Mouse (Mus musculus): Measurements from ENCODE around the gene Cntrob.
"Not testable (repeated sequence)": the region's sequence is repeated elsewhere in the genome, so short reads cannot be mapped to it uniquely, and the experiment has no call there.

Gene Cntrob

DNA sequence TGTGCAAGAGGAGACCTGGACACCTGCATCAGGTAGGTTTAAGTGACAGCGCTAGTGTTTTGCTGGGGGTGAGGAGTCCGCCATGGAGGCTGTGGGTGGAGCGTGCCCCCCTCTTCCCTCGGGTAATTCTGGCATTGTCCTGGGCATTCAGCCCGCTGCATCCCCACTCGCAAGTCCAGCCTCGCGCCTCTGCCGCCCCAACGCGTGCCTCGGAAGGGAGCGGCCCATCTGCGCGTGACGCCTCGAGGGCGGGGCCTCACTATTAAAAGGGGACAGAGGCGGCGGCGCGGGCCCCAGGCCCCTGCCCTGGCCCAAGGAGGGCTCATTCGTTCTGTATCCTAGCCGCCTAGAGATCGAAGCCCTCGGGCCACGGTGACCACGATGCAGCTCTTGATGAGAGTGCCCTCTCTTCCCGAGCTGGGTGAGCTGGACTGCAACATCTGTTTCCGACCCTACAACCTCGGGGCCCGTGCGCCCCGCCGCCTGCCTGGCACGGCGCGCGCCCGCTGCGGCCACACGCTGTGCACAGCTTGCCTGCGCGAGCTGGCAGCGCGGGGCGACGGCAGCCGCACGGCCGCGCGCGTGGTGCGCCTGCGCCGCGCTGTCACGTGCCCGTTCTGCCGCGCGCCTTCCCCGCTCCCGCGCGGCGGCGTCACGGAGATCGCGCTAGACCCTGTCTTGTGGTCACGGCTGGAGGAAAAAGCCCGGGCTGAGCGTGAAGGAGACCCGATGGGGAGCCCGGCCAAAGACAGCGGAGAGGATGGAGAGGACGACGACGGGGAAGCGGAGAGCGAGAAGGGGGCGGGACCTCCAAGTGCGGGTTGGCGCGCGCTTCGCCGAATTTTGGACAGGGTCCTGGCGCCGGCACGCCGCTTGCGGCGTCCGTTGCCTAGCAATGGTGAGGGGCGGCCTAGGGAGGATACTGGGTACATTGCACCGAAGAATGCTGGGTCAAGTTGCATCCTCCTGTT, 16.9 kb upstream of the Cntrob start, which contains the start of gene Rnf227:
Gene Rnf227 (plus strand): TSS at position 301 of the 971 bp plus-strand sequence.
- peak; percentile 83 for DNase-seq

- DNase-seq = no peak
Observed at GRCm38 (mm10) chr11:69334796-69335195, 11.2 kb upstream of the Cntrob start.

- DNase-seq = no peak
Observed at GRCm38 (mm10) chr11:69333922-69334321, 10.3 kb upstream of the Cntrob start.

- DNase-seq = peak; percentile 62
Observed at GRCm38 (mm10) chr11:69332713-69333253, 9.2 kb upstream of the Cntrob start.

- peak; percentile 86 for DNase-seq
Observed at GRCm38 (mm10) chr11:69331929-69332405, 8.4 kb upstream of the Cntrob start.

GRCm38 (mm10) chr11:69331152-69331551, 7.6 kb upstream of the Cntrob start:
- DNase-seq = no peak

DNA sequence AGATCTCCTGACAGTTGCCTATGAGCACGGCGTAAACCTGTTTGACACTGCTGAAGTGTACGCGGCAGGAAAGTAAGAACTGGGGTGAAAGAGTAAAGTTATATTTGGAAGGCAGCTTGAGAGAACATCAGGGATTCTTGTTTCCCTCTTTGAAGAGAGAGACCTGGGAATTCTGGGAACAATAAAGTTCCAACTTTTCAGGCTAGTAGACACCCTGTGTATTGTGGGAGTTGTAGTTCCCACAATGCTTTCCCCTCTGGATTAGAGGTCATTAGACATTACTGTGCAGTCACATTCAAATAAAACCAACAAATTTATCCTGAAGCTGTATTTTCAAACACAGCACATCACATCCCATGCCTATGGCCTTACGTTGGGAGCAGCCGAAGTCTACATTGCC, 4.9 kb upstream of the Cntrob start:
- no peak for DNase-seq

- DNase-seq = no peak
Observed at GRCm38 (mm10) chr11:69327648-69328047, 4.1 kb upstream of the Cntrob start.

DNA sequence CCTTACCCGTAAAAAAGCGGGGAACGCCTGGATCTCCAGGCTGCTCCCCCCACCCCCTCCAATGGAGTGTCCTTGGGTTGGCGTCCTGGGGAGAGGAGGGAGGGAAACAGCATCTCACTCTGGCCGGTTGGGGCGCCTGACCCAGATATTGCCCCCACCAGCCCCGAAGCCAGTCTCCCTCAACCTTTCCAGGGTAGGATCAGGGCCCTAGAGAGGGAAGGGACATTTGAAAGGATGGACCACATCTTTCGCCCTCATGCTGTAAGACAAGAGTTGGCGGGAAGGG, 3.5 kb upstream of the Cntrob start:
- no peak for DNase-seq

GRCm38 (mm10) chr11:69326408-69327156, 3.0 kb upstream of the Cntrob start:
- DNase-seq = peak; percentile 55

DNA sequence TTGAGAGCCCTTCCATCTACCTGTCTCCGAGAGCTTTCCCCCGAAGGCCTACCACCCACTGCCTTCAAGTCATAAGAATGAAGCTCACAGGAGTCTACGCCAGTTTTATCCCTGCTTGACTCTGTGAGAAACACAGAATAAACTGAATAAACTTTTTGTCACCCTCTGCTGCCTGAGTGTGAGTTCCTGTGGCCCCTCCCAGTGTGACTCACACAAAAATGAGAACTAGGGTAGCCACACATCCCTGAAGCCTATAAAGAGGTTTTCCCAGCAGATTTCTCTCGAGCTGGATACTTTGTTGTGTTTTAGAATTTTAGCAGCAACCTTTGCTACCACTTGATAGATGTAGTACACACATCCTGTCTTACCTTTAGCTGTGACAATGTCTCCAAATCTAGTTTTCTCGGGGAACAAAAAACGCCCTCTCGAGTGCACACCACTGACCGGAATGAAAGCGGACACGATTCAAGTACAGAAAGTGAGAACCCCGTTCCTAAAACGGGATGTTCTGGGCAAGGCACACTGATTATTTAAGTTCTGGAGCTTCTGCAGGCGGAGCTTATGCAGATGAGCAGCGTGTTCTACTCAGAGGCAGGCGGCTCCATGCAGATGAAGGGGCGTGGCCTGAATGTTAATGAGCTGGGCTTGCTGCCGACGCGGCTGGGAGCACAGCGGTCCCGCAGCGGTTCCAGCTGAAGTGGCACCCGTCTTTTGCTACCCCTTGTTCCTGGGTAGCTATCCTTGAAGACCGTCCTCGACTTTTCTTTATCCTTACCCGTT, 2.2 kb upstream of the Cntrob start, which contains the start of gene Kcnab3:
Gene Kcnab3 (plus strand): TSS at position 631 of the 780 bp plus-strand sequence.
- peak; percentile 93 for DNase-seq

DNA sequence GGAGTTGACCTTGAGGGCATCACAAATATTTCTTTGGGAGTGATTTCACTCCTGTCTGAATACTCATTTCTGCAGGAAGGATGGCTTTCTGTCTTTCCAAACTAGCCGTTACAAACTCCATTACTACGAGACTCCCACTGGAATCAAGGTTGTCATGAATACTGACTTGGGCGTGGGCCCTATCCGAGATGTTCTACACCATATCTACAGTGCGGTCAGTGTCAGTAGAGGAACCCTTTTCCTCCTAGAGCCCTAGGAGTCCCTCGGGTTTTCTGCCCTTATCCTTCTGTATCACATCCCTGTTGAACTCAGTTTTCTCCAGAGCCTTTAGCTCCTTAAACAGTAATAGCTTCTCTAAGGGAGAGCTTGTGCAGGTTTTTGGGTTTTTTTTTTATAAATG, 1.2 kb upstream of the Cntrob start:
- no peak for DNase-seq

GRCm38 (mm10) chr11:69322693-69323471, 693 bp downstream of the Cntrob start:
- DNase-seq = no peak

DNA sequence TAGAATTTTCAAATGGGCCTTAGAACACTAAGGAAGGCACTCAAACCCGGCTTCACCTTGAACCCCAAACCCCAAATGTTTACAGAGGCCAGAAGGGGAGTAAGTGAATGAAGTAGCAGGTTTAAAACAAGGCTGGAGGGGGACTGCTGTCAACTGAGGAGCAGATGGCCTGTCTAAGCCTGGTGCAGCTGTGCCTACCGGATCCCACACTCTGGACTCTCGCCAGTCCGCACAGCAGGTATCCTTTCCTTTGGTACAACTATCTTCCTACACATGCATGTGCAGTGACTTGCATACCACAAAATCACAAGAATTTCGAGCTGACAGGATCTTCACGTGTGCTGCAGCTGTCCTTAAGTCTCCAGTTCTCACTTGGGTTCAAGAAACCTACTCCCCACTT, 1.6 kb downstream of the Cntrob start:
- no peak for DNase-seq

- no peak for DNase-seq
Observed at GRCm38 (mm10) chr11:69321580-69321979, 2.0 kb downstream of the Cntrob start.

- DNase-seq = not testable (repeated sequence)
Observed at GRCm38 (mm10) chr11:69318000-69318399, 5.6 kb downstream of the Cntrob start.

GRCm38 (mm10) chr11:69316361-69316760, 7.2 kb downstream of the Cntrob start:
- no peak for DNase-seq

DNA sequence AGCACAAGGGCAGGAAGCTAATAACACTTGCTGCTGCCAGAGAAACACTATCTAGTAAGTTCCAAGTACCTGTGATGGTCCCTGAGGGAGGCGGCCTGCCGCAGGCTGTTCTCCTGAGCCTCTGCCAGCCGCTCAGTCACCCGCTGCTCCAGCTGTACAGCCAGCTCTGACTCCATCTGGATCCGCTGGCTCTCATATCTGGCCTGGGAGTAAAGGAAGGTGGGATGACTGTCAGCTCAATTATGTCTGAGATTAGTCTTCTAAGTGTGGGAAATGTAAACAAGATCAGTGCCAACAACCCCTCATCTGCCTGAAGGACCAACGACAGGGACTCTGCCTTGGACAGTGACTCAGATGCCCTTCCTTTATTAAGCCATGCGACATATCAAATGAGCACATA, 12.3 kb downstream of the Cntrob start:
- DNase-seq = no peak

GRCm38 (mm10) chr11:69306039-69306438, 17.5 kb downstream of the Cntrob start:
- DNase-seq = no peak

GRCm38 (mm10) chr11:69305291-69305690, 18.3 kb downstream of the Cntrob start:
- no peak for DNase-seq

GRCm38 (mm10) chr11:69302817-69303216, 20.8 kb downstream of the Cntrob start:
- no peak for DNase-seq

GRCm38 (mm10) chr11:69298231-69298630, 25.3 kb downstream of the Cntrob start:
- DNase-seq = no peak

Data from kidney, postnatal 10 days (tissue).